Mouse (Mus musculus): Measurements from ENCODE around the gene Spns1. TPM values are rescaled to one million over a fixed set of nuclear protein-coding genes. Genes with fewer than 3 reads are reported as not detected.

Spns1 gene
- polyA plus RNA-seq, 1 experiment from 2014 or later = 69.3 TPM

- ATAC-seq (no peak), DNase-seq (ENCODE audit: low read depth, low spot score) (no peak)
- H3K27me3 ChIP-seq = peaks cover 3% of the 10 kb centered on the region
- in situ Hi-C loops (cut with MboI; ENCODE audit: low pct_unique_long_range_greater_than_20kb) = no loop called here
- CTCF ChIA-PET = interaction anchor here (1.9 kb wide), 1 partner anchor 22 kb away, joined by 7 read pairs; the partner anchor contains the start of gene Spns1
- no peak for TF ChIP-seq CTCF (IDR thresholded peaks at IDR 0.05)
- POLR2A ChIA-PET = no interaction called here
Measured at GRCm38 (mm10) chr7:126354738-126355614, 22.3 kb downstream of the Spns1 start.

DNA sequence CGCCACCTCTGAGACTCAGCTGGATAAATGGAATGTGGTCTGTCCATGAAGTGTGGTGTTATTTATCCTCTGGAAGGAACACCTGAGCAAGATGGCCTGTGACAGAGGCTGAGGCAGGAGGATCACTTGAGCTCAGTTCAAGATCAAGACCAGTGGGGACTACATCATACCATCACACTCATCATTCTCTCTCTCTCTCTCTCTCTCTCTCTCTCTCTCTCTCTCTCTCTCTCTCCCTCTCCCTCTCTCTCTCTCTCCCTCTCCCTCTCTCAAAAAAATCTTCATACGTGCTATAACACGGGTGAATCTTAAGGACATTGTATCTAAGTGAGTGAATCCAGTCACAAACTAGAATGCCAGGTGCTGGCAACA is 23.3 kb downstream of the Spns1 start:
- DNase-seq (ENCODE audit: low read depth, low spot score) = no peak
- CTCF ChIA-PET = interaction anchor here (1.9 kb wide), 1 partner anchor 23 kb away, joined by 7 read pairs; the partner anchor contains the start of gene Spns1
- in situ Hi-C loops (cut with MboI; ENCODE audit: low pct_unique_long_range_greater_than_20kb) = no loop called here
- POLR2A ChIA-PET = interaction anchor here (0.7 kb wide), 2 partner anchors 14 to 108 kb away, joined by 3 to 4 read pairs; no protein-coding TSS in a partner anchor
- no peak for TF ChIP-seq CTCF (IDR thresholded peaks at IDR 0.05)
- ATAC-seq = no peak
- H3K27me3 ChIP-seq = peaks cover 4% of the 10 kb centered on the region

GRCm38 (mm10) chr7:126353251-126353993 is 23.8 kb downstream of the Spns1 start:
- in situ Hi-C loops (cut with MboI; ENCODE audit: low pct_unique_long_range_greater_than_20kb) = no loop called here

DNA sequence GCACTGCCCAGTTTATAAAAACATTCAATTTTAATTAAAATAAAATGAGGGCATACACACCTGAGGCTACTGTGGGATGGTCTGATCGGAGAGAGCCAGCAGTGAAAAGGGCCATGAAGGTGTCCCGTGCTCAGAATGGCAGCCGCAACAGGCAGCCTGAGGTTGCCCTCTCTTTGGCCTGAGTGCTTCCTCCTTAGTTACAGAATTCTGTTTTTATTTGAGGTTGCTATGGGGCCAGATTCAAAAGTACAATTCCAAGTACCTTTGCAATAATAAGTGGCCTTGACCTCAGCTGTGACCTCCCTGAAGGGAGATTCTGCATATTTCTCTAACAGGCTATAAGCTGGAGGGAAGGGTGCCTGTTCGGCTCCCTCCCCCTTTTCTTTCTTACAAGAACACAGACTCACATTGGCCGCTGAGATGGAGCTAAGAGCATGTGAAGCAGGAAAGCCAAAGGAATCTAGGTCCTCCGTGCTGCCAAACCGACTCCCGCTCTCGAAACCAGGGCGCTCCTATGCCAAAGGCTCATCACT is 25.8 kb downstream of the Spns1 start:
- ChIA-PET POLR2A (no interaction called here), CTCF (interaction anchor here (1.5 kb wide), 1 partner anchor 26 kb away, joined by 3 read pairs; the partner anchor contains the start of gene Spns1)
- no peak for TF ChIP-seq CTCF (IDR thresholded peaks at IDR 0.05)
- DNase-seq (ENCODE audit: low read depth, low spot score) (no peak), ATAC-seq (no peak)
- in situ Hi-C loops (cut with MboI; ENCODE audit: low pct_unique_long_range_greater_than_20kb) = no loop called here
- peaks cover 4% of the 10 kb centered on the region for H3K27me3 ChIP-seq

More at GRCm38 (mm10) chr7:126353251-126353993, 23.8 kb downstream of the Spns1 start:
- ChIA-PET POLR2A (interaction anchor here (0.7 kb wide), 2 partner anchors 15 to 108 kb away, joined by 3 to 4 read pairs; no protein-coding TSS in a partner anchor), CTCF (no interaction called here)
- H3K27me3 ChIP-seq = peaks cover 4% of the 10 kb centered on the region
- ATAC-seq = no peak
- TF ChIP-seq CTCF (IDR thresholded peaks at IDR 0.05) = no peak
- DNase-seq (ENCODE audit: low read depth, low spot score) = no peak

GRCm38 (mm10) chr7:126350748-126351418 is 26.4 kb downstream of the Spns1 start:
- peaks cover 4% of the 10 kb centered on the region for H3K27me3 ChIP-seq
- ATAC-seq (no peak), DNase-seq (ENCODE audit: low read depth, low spot score) (no peak)
- CTCF ChIA-PET = interaction anchor here (1.2 to 1.5 kb wide), 2 partner anchors 9 to 26 kb away, joined by 3 to 5 read pairs; partner anchors contain the start of gene Spns1
- POLR2A ChIA-PET = no interaction called here
- in situ Hi-C loops (cut with MboI; ENCODE audit: low pct_unique_long_range_greater_than_20kb) = no loop called here
- TF ChIP-seq CTCF (IDR thresholded peaks at IDR 0.05) = no peak

GRCm38 (mm10) chr7:126348293-126348692 is 29.0 kb downstream of the Spns1 start:
- no peak for TF ChIP-seq CTCF (IDR thresholded peaks at IDR 0.05)
- in situ Hi-C loops (cut with MboI; ENCODE audit: low pct_unique_long_range_greater_than_20kb) = no loop called here
- ATAC-seq (no peak), DNase-seq (ENCODE audit: low read depth, low spot score) (no peak)
- CTCF ChIA-PET = no interaction called here
- H3K27me3 ChIP-seq = peaks cover 4% of the 10 kb centered on the region
- POLR2A ChIA-PET = no interaction called here

- DNase-seq (ENCODE audit: low read depth, low spot score) = no peak
- ChIA-PET POLR2A (interaction anchor here (0.7 kb wide), 1 partner anchor 10 kb away, joined by 3 read pairs; no protein-coding TSS in a partner anchor), CTCF (interaction anchor here (1.2 kb wide), 1 partner anchor 22 kb away, joined by 3 read pairs; no protein-coding TSS in a partner anchor)
- peaks cover 4% of the 10 kb centered on the region for H3K27me3 ChIP-seq
- no peak for TF ChIP-seq CTCF (IDR thresholded peaks at IDR 0.05)
- ATAC-seq = no peak
- in situ Hi-C loops (cut with MboI; ENCODE audit: low pct_unique_long_range_greater_than_20kb) = no loop called here
Measured at GRCm38 (mm10) chr7:126347098-126347497, 30.2 kb downstream of the Spns1 start.

DNA sequence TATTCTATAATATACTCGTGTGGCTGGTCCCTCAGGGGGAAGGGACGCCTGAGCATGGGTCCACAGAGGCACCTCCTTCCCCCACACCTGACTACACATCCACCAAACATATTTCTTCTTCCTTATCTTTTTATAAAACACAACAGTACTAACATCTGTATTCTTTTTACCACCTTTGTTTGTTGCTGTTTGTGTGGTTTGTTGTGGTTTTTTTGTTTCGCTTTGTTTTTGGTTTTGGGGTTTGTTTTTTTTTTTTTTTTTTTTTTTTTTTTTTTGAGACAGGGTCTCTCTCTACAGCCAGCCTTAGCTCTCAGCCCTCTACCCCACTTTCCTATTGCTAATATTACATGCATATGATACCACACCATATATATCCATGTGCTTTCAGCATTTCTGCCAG is 31.3 kb downstream of the Spns1 start:
- in situ Hi-C loops (cut with MboI; ENCODE audit: low pct_unique_long_range_greater_than_20kb) = no loop called here
- no peak for TF ChIP-seq CTCF (IDR thresholded peaks at IDR 0.05)
- H3K27me3 ChIP-seq = peaks cover 4% of the 10 kb centered on the region
- ATAC-seq (no peak), DNase-seq (ENCODE audit: low read depth, low spot score) (no peak)
- ChIA-PET POLR2A (no interaction called here), CTCF (interaction anchor here (1.2 kb wide), 1 partner anchor 21 kb away, joined by 3 read pairs; no protein-coding TSS in a partner anchor)

DNA sequence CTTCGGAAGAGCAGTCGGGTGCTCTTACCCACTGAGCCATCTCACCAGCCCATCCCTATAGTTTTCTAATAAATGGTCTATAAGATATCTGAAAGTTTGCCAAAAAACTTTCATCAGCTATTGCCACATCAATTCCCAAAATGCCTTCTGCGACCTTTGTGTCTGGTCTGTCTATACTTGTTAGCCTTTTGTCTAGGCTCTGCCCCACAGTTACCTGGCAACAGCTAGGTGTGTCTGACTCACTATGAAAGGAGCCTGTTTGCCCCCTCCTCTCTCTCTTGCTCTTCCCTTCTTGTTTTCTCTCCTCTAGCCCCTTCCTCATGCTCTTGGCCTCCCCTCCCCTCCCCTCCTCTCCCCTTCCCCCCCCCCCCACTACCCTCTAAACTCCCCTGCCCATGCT is 31.7 kb downstream of the Spns1 start:
- TF ChIP-seq CTCF (IDR thresholded peaks at IDR 0.05) = no peak
- ATAC-seq (no peak), DNase-seq (ENCODE audit: low read depth, low spot score) (no peak)
- CTCF ChIA-PET = no interaction called here
- in situ Hi-C loops (cut with MboI; ENCODE audit: low pct_unique_long_range_greater_than_20kb) = no loop called here
- H3K27me3 ChIP-seq = peaks cover 4% of the 10 kb centered on the region
- POLR2A ChIA-PET = no interaction called here

- in situ Hi-C loops (cut with MboI; ENCODE audit: low pct_unique_long_range_greater_than_20kb) = no loop called here
- ATAC-seq = no peak
- TF ChIP-seq CTCF (IDR thresholded peaks at IDR 0.05) = no peak
- CTCF ChIA-PET = no interaction called here
- DNase-seq (ENCODE audit: low read depth, low spot score) = no peak
- no peaks in the 10 kb centered on the region for H3K27me3 ChIP-seq
- POLR2A ChIA-PET = no interaction called here
Measured at GRCm38 (mm10) chr7:126340896-126341295, 36.4 kb downstream of the Spns1 start.

Measured in Patski (cell line).